Mouse (Mus musculus) splenic B cell, adult 2 months (primary cell): Measurements from ENCODE around the gene Elk3.

ENCODE experiments used
- DNase-seq: peaks from one replicate; pipeline ENCODE4 v3.0.0-alpha.2; 2011; ENCODE audit warnings: low read depth, low spot score
- H3K27me3 ChIP-seq: 2 replicates; pipeline ENCODE4 v1.6.1; 2012; ENCODE audit warnings: mild to moderate bottlenecking, low read length, moderate library complexity, mixed read lengths; ENCODE audit not compliant: control insufficient read depth, poor library complexity, insufficient read depth, severe bottlenecking
- H3K36me3 ChIP-seq: 2 replicates; pipeline ENCODE4 v1.6.1; 2012; ENCODE audit warnings: mild to moderate bottlenecking, low read length, moderate library complexity, mixed read lengths; ENCODE audit not compliant: control insufficient read depth, poor library complexity, insufficient read depth, severe bottlenecking

The Elk3 gene

GRCm38 (mm10) chr10:93342986-93343385, 32.1 kb upstream of the Elk3 start:
- no peaks in the 10 kb centered on the region for H3K27me3 ChIP-seq
- no peaks in the 10 kb centered on the region for H3K36me3 ChIP-seq
- no peak for DNase-seq

GRCm38 (mm10) chr10:93338526-93338925, 27.6 kb upstream of the Elk3 start:
- H3K36me3 ChIP-seq: no peaks in the 10 kb centered on the region
- no peaks in the 10 kb centered on the region for H3K27me3 ChIP-seq
- DNase-seq: no peak

- no peaks in the 10 kb centered on the region for H3K27me3 ChIP-seq
- peak; percentile 47 for DNase-seq
- no peaks in the 10 kb centered on the region for H3K36me3 ChIP-seq
Observed at GRCm38 (mm10) chr10:93336462-93336931, 25.6 kb upstream of the Elk3 start.

GRCm38 (mm10) chr10:93335828-93336461, 25.0 kb upstream of the Elk3 start:
- peak; percentile 52 for DNase-seq
- H3K36me3 ChIP-seq: no peaks in the 10 kb centered on the region
- no peaks in the 10 kb centered on the region for H3K27me3 ChIP-seq

- Histone ChIP-seq H3K27me3 (no peaks in the 10 kb centered on the region), H3K36me3 (no peaks in the 10 kb centered on the region)
- DNase-seq: no peak
Observed at GRCm38 (mm10) chr10:93335001-93335400, 24.1 kb upstream of the Elk3 start.

GRCm38 (mm10) chr10:93333239-93333638, 22.3 kb upstream of the Elk3 start:
- Histone ChIP-seq H3K36me3 (no peaks in the 10 kb centered on the region), H3K27me3 (no peaks in the 10 kb centered on the region)
- no peak for DNase-seq

- H3K36me3 ChIP-seq: no peaks in the 10 kb centered on the region
- no peaks in the 10 kb centered on the region for H3K27me3 ChIP-seq
- no peak for DNase-seq
Observed at GRCm38 (mm10) chr10:93332261-93332809, 21.4 kb upstream of the Elk3 start.

GRCm38 (mm10) chr10:93331543-93331942, 20.6 kb upstream of the Elk3 start:
- H3K36me3 ChIP-seq: no peaks in the 10 kb centered on the region
- no peak for DNase-seq
- H3K27me3 ChIP-seq: no peaks in the 10 kb centered on the region

GRCm38 (mm10) chr10:93328321-93328720, 17.4 kb upstream of the Elk3 start:
- DNase-seq: no peak
- H3K36me3 ChIP-seq: no peaks in the 10 kb centered on the region
- H3K27me3 ChIP-seq: no peaks in the 10 kb centered on the region

GRCm38 (mm10) chr10:93327187-93327586, 16.3 kb upstream of the Elk3 start:
- no peak for DNase-seq
- Histone ChIP-seq H3K27me3 (no peaks in the 10 kb centered on the region), H3K36me3 (no peaks in the 10 kb centered on the region)

- H3K36me3 ChIP-seq: no peaks in the 10 kb centered on the region
- no peaks in the 10 kb centered on the region for H3K27me3 ChIP-seq
- DNase-seq: no peak
Observed at GRCm38 (mm10) chr10:93326741-93327100, 15.8 kb upstream of the Elk3 start.

- H3K27me3 ChIP-seq: no peaks in the 10 kb centered on the region
- peak; percentile 11 for DNase-seq
- no peaks in the 10 kb centered on the region for H3K36me3 ChIP-seq
Observed at GRCm38 (mm10) chr10:93325804-93326740, 15.1 kb upstream of the Elk3 start.

GRCm38 (mm10) chr10:93325369-93325768, 14.4 kb upstream of the Elk3 start:
- DNase-seq: peak; percentile 31
- no peaks in the 10 kb centered on the region for H3K36me3 ChIP-seq

GRCm38 (mm10) chr10:93324438-93324837, 13.5 kb upstream of the Elk3 start:
- DNase-seq: no peak
- H3K36me3 ChIP-seq: no peaks in the 10 kb centered on the region
- H3K27me3 ChIP-seq: no peaks in the 10 kb centered on the region

More at GRCm38 (mm10) chr10:93325369-93325768, 14.4 kb upstream of the Elk3 start:
- H3K27me3 ChIP-seq: no peaks in the 10 kb centered on the region

GRCm38 (mm10) chr10:93323659-93324058, 12.7 kb upstream of the Elk3 start:
- no peaks in the 10 kb centered on the region for H3K27me3 ChIP-seq
- no peak for DNase-seq

More at GRCm38 (mm10) chr10:93323659-93324058, 12.7 kb upstream of the Elk3 start:
- H3K36me3 ChIP-seq: no peaks in the 10 kb centered on the region
